Mouse (Mus musculus): ENCODE results near the gene Hal. TPM values are rescaled to one million over a fixed set of nuclear protein-coding genes. Genes with fewer than 3 reads are reported as not detected.

Hal gene
- total and polyA plus RNA-seq, 3 experiments, result 0.03 to 0.12 TPM; not detected in 1

DNA sequence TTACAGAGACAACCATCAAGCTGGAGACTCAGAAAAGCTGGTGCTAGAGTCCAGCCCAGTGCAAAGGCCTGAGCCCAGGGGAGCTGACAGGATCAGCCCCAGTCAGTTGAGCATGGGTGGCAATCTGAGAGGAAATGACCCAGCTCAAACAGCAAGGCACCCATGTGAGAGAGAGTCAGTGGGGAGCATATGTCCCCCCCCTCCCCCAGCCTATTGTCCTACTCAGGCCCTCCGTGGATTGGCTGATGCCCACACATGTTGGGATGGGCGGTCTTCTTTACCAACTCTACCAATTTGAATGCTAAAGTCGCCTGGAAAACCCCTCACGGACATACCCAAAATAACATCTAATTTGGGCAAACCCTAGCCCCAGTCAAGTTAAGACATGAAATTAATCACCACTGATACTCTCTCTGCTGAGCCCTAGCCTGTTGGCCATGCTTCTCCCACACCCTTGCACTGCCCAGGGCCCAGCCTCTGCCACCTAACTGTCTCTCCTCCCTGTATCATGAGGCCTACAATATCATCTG, 59.2 kb downstream of the Hal start:
- no peaks in the 10 kb centered on the region for H3K9me3 ChIP-seq (replicated peaks; ENCODE audit: insufficient read depth, low read length)
- no peaks in the 10 kb centered on the region for H3K27me3 ChIP-seq (ENCODE audit: control insufficient read depth in 1 of 2, insufficient read depth in 2 of 2, low read length in 2 of 2)
- no peak for TF ChIP-seq MAX (IDR thresholded peaks at IDR 0.05; ENCODE audit: low read length)
- TF ChIP-seq MAFK (IDR thresholded peaks at IDR 0.05; ENCODE audit: borderline replicate concordance, low read depth, low read length), result no peak
- TF ChIP-seq ZC3H11A (IDR thresholded peaks at IDR 0.05; ENCODE audit: low read depth, low read length), result no peak
- TF ChIP-seq GABPA (IDR thresholded peaks at IDR 0.05; ENCODE audit: low read depth, low read length), result no peak
- TF ChIP-seq SIN3A (IDR thresholded peaks at IDR 0.05; ENCODE audit: low read length), result no peak
- no peak for TF ChIP-seq BHLHE40 (IDR thresholded peaks at IDR 0.05; ENCODE audit: borderline replicate concordance, low read depth, low read length)
- TF ChIP-seq SMC3 (IDR thresholded peaks at IDR 0.05; ENCODE audit: low read depth, low read length), result no peak
- no peak for TF ChIP-seq JUND (IDR thresholded peaks at IDR 0.05; ENCODE audit: low read depth, low read length)
- no peak for TF ChIP-seq GATA1 (IDR thresholded peaks at IDR 0.05; ENCODE audit: low read depth, low read length)
- TF ChIP-seq EP300 (IDR thresholded peaks at IDR 0.05; ENCODE audit: low read depth in 1 of 2, low read length in 2 of 2), result no peak
- no peak overlapping the region for H3K4me3 ChIP-seq (ENCODE audit: control insufficient read depth in 1 of 2, insufficient read depth in 1 of 2, low read depth in 2 of 2, low read length in 2 of 2)
- H3K9ac ChIP-seq (ENCODE audit: control insufficient read depth, low read depth, low read length, poor library complexity, severe bottlenecking), result no peak overlapping the region
- no peaks in the 10 kb centered on the region for H3K4me1 ChIP-seq (ENCODE audit: control insufficient read depth in 1 of 2, insufficient read depth in 2 of 2, low read length in 2 of 2)
- H3K36me3 ChIP-seq (ENCODE audit: control insufficient read depth in 1 of 2, insufficient read depth in 2 of 2, low read length in 2 of 2), result no peaks in the 10 kb centered on the region
- no peak overlapping the region for H3K27ac ChIP-seq (ENCODE audit: control insufficient read depth, low read depth, low read length)
- DNase-seq (ENCODE audit: low read depth, low spot score), result no peak
- H3K79me2 ChIP-seq (ENCODE audit: control insufficient read depth, insufficient read depth, low read length, poor library complexity), result no peaks in the 10 kb centered on the region

DNA sequence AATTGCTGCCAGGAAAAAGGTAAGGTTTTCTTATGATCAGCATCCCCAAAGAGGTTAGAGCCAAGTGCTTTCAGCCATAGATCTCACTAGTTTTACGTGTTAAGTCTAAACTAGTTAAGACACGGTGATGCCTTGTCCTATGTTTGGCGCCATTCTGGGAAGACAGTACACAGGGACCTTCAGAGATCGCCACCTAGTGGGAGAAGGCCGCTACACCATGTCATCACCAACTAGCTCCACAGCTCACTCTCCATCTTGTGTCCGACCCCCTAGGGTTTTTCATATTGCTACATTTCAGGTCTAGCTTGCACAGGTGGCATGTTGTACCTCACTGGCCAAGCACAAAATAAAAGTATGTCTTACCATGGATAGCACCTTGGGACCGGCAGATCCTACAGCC, 60.4 kb downstream of the Hal start:
- H3K4me3 ChIP-seq (ENCODE audit: control insufficient read depth in 1 of 2, insufficient read depth in 1 of 2, low read depth in 2 of 2, low read length in 2 of 2), result no peak overlapping the region; a peak in 1 of 4 replicates
- no peaks in the 10 kb centered on the region; a peak in 1 of 4 replicates for H3K27me3 ChIP-seq (ENCODE audit: control insufficient read depth in 1 of 2, insufficient read depth in 2 of 2, low read length in 2 of 2)
- no peaks in the 10 kb centered on the region for H3K4me1 ChIP-seq (ENCODE audit: control insufficient read depth in 1 of 2, insufficient read depth in 2 of 2, low read length in 2 of 2)
- peak; percentile 47 for TF ChIP-seq RAD21 (IDR thresholded peaks at IDR 0.05; ENCODE audit: low read depth, low read length)
- TF ChIP-seq E2F4 (IDR thresholded peaks at IDR 0.05; ENCODE audit: borderline replicate concordance, low read depth, low read length), result 0 out of 2 replicates have a peak, but pooled peaks have one; percentile 24
- no peak for TF ChIP-seq ELF1 (IDR thresholded peaks at IDR 0.05; ENCODE audit: low read depth, low read length)
- TF ChIP-seq CTCF (IDR thresholded peaks at IDR 0.05 in 2 of 3, conservative IDR thresholded peaks at IDR 0.05 in 1 of 3; ENCODE audit: control insufficient read depth in 1 of 3, insufficient read depth in 1 of 3, low read depth in 2 of 3, low read length in 3 of 3, poor library complexity in 1 of 3, severe bottlenecking in 1 of 3), result peak; percentile 61 to 77 (median 61)
- TF ChIP-seq KAT2A (conservative IDR thresholded peaks at IDR 0.05; ENCODE audit: low read depth, low read length), result no peak
- no peak for TF ChIP-seq MXI1 (IDR thresholded peaks at IDR 0.05; ENCODE audit: low read depth, low read length)
- no peak for TF ChIP-seq TBP (IDR thresholded peaks at IDR 0.05; ENCODE audit: low read depth, low read length)
- TF ChIP-seq ZC3H11A (IDR thresholded peaks at IDR 0.05; ENCODE audit: low read depth, low read length), result peak; percentile 47
- no peak for TF ChIP-seq POLR2AphosphoS5 (IDR thresholded peaks at IDR 0.05; ENCODE audit: borderline replicate concordance, low read depth, low read length)
- no peak for TF ChIP-seq MAFK (IDR thresholded peaks at IDR 0.05; ENCODE audit: borderline replicate concordance, low read depth, low read length)
- peak; percentile 74 for TF ChIP-seq SMC3 (IDR thresholded peaks at IDR 0.05; ENCODE audit: low read depth, low read length)
- H3K9ac ChIP-seq (ENCODE audit: control insufficient read depth, low read depth, low read length, poor library complexity, severe bottlenecking), result no peak overlapping the region
- no peaks in the 10 kb centered on the region for H3K36me3 ChIP-seq (ENCODE audit: control insufficient read depth in 1 of 2, insufficient read depth in 2 of 2, low read length in 2 of 2)
- no peaks in the 10 kb centered on the region for H3K79me2 ChIP-seq (ENCODE audit: control insufficient read depth, insufficient read depth, low read length, poor library complexity)
- H3K27ac ChIP-seq (ENCODE audit: control insufficient read depth, low read depth, low read length), result no peak overlapping the region
- DNase-seq (ENCODE audit: low read depth, low spot score), result peak; percentile 86
- no peaks in the 10 kb centered on the region for H3K9me3 ChIP-seq (replicated peaks; ENCODE audit: insufficient read depth, low read length)

Measured in MEL (cell line).